ENCODE assay signal across 8 mouse cellular contexts in the genomic region with DNA sequence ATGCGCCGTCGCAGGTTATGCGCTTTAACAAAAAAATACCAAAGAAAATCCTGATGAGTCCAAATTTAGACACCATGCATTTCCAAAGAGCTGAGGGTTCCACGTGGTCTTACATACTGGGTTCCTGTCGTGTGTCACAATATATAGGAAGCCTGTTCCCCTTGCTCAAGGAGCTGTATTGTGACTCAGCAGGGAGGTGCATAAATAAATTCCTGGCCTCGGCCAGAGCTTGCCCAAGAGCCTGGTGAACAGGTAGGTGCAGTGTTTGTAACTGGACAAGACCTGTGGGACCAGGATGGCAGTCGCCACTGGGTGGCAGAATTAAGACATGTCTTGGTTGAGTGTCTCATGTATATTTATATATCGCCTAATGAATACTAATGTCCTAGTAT. TPM values are rescaled to one million over a fixed set of nuclear protein-coding genes. Genes with fewer than 3 reads are reported as not detected.
DNase-seq lines count a peak whose midpoint lies in the region; ATAC-seq and TF ChIP-seq lines count a peak whose summit lies in the region.

No protein-coding gene starts in this region.

- no peaks in the 10 kb centered on the region for H3K9me3 ChIP-seq in embryonic facial prominence, embryonic 15.5 days (replicated peaks)
- H3K9me3 ChIP-seq in limb, embryonic 12.5 days, result no peaks in the 10 kb centered on the region
- no peaks in the 10 kb centered on the region for H3K9me3 ChIP-seq in midbrain, embryonic 13.5 days

- 0 out of 2 replicates have a peak, but pooled peaks cover 4% of the 10 kb centered on the region for H3K4me1 ChIP-seq in embryonic facial prominence, embryonic 15.5 days
- H3K4me1 ChIP-seq in heart, adult 2 months (ENCODE audit: control insufficient read depth, insufficient read depth, low read length), result peaks cover 2% of the 10 kb centered on the region; the same call in 1 of the 2 replicates
- H3K4me1 ChIP-seq in limb, embryonic 12.5 days (replicated peaks), result peaks cover 5% of the 10 kb centered on the region; the same call in 1 of the 2 replicates
- peaks cover 22% of the 10 kb centered on the region for H3K4me1 ChIP-seq in midbrain, embryonic 13.5 days (replicated peaks)
- peaks cover 2% of the 10 kb centered on the region; the same call in 1 of the 2 replicates for H3K4me1 ChIP-seq in spleen, adult 2 months (ENCODE audit: control insufficient read depth, insufficient read depth, insufficient read length)

- no peaks in the 10 kb centered on the region for H3K27me3 ChIP-seq in embryonic facial prominence, embryonic 15.5 days
- no peaks in the 10 kb centered on the region for H3K27me3 ChIP-seq in heart, adult 2 months (ENCODE audit: control insufficient read depth, insufficient read depth, low read length)
- H3K27me3 ChIP-seq in limb, embryonic 12.5 days, result no peaks in the 10 kb centered on the region
- no peaks in the 10 kb centered on the region for H3K27me3 ChIP-seq in midbrain, embryonic 13.5 days
- no peaks in the 10 kb centered on the region for H3K27me3 ChIP-seq in spleen, adult 2 months (ENCODE audit: control insufficient read depth, insufficient read depth, low read length)

- 0 out of 2 replicates have a peak, but pooled peaks have one; percentile 13 for TF ChIP-seq EP300 in heart, adult 2 months (IDR thresholded peaks at IDR 0.05; ENCODE audit: insufficient read depth, low read depth, low read length)

- H3K79me2 ChIP-seq in heart, adult 2 months (replicated peaks; ENCODE audit: control insufficient read depth, insufficient read depth, low read length), result no peaks in the 10 kb centered on the region; the same call in 1 of the 2 replicates

- H3K27ac ChIP-seq in embryonic facial prominence, embryonic 15.5 days (replicated peaks), result peak overlapping the region; percentile 84
- peak overlapping the region; percentile 83 for H3K27ac ChIP-seq in heart, adult 2 months
- 0 out of 2 replicates have a peak overlapping the region, but pooled peaks have one; percentile 50 for H3K27ac ChIP-seq in limb, embryonic 12.5 days
- peak overlapping the region; percentile 81 for H3K27ac ChIP-seq in midbrain, embryonic 13.5 days
- peak overlapping the region; percentile 77 for H3K27ac ChIP-seq in spleen, adult 2 months (ENCODE audit: insufficient read depth, low read length)

- H3K9ac ChIP-seq in embryonic facial prominence, embryonic 15.5 days, result peak overlapping the region; percentile 29
- H3K9ac ChIP-seq in heart, adult 2 months (ENCODE audit: low read depth, low read length), result peak overlapping the region; percentile 73
- H3K9ac ChIP-seq in limb, embryonic 12.5 days (replicated peaks), result peak overlapping the region; percentile 66
- peak overlapping the region; percentile 68 for H3K9ac ChIP-seq in midbrain, embryonic 13.5 days (replicated peaks)

- TF ChIP-seq POLR2A in heart, adult 2 months (IDR thresholded peaks at IDR 0.05; ENCODE audit: insufficient read depth, low read depth, low read length), result no peak
- TF ChIP-seq POLR2A in spleen, adult 2 months (IDR thresholded peaks at IDR 0.05; ENCODE audit: low read depth, low read length), result no peak

- intact Hi-C loops in heart, adult 2 months (cut with DNase I), result loop anchor here (5.0 to 10.0 kb wide), 3 partner anchors 241 to 504 kb away; partner anchors contain the start of genes Cbr4, Mfap3l and Sh3rf1

- DNase-seq in 3T3-L1 (ENCODE audit: low read depth, low spot score), result peak; percentile 58
- DNase-seq in adrenal gland, postnatal 4 days (ENCODE audit: low spot score in 2 of 2), result peak; percentile 4 to 33
- DNase-seq in heart, adult 2 months, result peak; percentile 69 to 72
- DNase-seq in kidney, adult 8-10 months, result peak; percentile 84 to 85
- peak; percentile 34 to 63 for DNase-seq in spleen, adult 2 months (ENCODE audit: low read depth in 1 of 2, low spot score in 2 of 2)

- peak overlapping the region; percentile 95 for H3K4me3 ChIP-seq in embryonic facial prominence, embryonic 15.5 days (replicated peaks)
- peak overlapping the region; percentile 63 for H3K4me3 ChIP-seq in heart, adult 2 months
- H3K4me3 ChIP-seq in limb, embryonic 12.5 days (replicated peaks), result peak overlapping the region; percentile 76
- H3K4me3 ChIP-seq in midbrain, embryonic 13.5 days (replicated peaks), result peak overlapping the region; percentile 87
- H3K4me3 ChIP-seq in spleen, adult 2 months (ENCODE audit: extremely low read depth, insufficient read depth, insufficient read length), result peak overlapping the region; percentile 57

- WGBS in embryonic facial prominence, embryonic 15.5 days, result 8% methylated on average over 9 of the region's 9 CpGs
- 4% methylated on average over 9 of the region's 9 CpGs for WGBS in heart, adult 2 months
- 15% methylated on average over 9 of the region's 9 CpGs for WGBS in limb, embryonic 12.5 days
- 8% methylated on average over 9 of the region's 9 CpGs for WGBS in midbrain, embryonic 13.5 days
- WGBS in spleen, adult 2 months, result 4% methylated on average over 9 of the region's 9 CpGs

- no peaks in the 10 kb centered on the region for H3K36me3 ChIP-seq in embryonic facial prominence, embryonic 15.5 days
- peaks cover 2% of the 10 kb centered on the region for H3K36me3 ChIP-seq in heart, adult 2 months (ENCODE audit: control insufficient read depth, insufficient read depth, low read length)
- H3K36me3 ChIP-seq in limb, embryonic 12.5 days, result no peaks in the 10 kb centered on the region
- H3K36me3 ChIP-seq in midbrain, embryonic 13.5 days, result no peaks in the 10 kb centered on the region
- H3K36me3 ChIP-seq in spleen, adult 2 months (ENCODE audit: control insufficient read depth, insufficient read depth, low read length), result no peaks in the 10 kb centered on the region

- peak; percentile 70 for ATAC-seq in embryonic facial prominence, embryonic 15.5 days (ENCODE audit: insufficient number of reproducible peaks, low FRiP score, low TSS enrichment, low read depth)
- ATAC-seq in limb, embryonic 12.5 days (ENCODE audit: insufficient number of reproducible peaks, insufficient read depth, low FRiP score, low TSS enrichment, low read depth), result peak; percentile 33
- peak; percentile 79 for ATAC-seq in midbrain, embryonic 13.5 days

- peak; percentile 75 for TF ChIP-seq CTCF in heart, adult 2 months (IDR thresholded peaks at IDR 0.05)
- peak; percentile 25; the same call in 1 of the 2 replicates for TF ChIP-seq CTCF in spleen, adult 2 months (IDR thresholded peaks at IDR 0.05; ENCODE audit: extremely low read depth, insufficient read depth, insufficient read length, insufficient replicate concordance)

- peak overlapping the region; percentile 92 for H3K4me2 ChIP-seq in embryonic facial prominence, embryonic 15.5 days (replicated peaks)
- H3K4me2 ChIP-seq in limb, embryonic 12.5 days, result peak overlapping the region; percentile 95
- H3K4me2 ChIP-seq in midbrain, embryonic 13.5 days (replicated peaks), result peak overlapping the region; percentile 97

RNA-seq across cellular contexts. Expression of gene Clcn3, which starts 0.6 kb away (rescaled TPM):
- total RNA-seq in adrenal gland, postnatal 4 days (2021), result 10 to 100 TPM; 44.8 to 50.1 TPM
- 16.4 and 17.3 TPM in 2 replicates for polyA plus RNA-seq in embryonic facial prominence, embryonic 15.5 days (2015; fragmentation: Nextera tagmentation; extraction: Ambion mirVana)
- 10 to 100 TPM; 27.6 to 33.6 TPM for total RNA-seq in heart, adult 2 months (2021)
- 10.1 and 21.7 TPM in 2 replicates for polyA plus RNA-seq in heart, adult 2 months (2012; rRNA removed)
- 12.2 and 12.4 TPM in 2 replicates for polyA plus RNA-seq in limb, embryonic 12.5 days (2016; fragmentation: Nextera tagmentation; extraction: Ambion mirVana)
- polyA plus RNA-seq in midbrain, embryonic 13.5 days (2015; fragmentation: Nextera tagmentation; extraction: Ambion mirVana), result 51.6 and 55.7 TPM in 2 replicates
- 9.0 and 10.7 TPM in 2 replicates for polyA plus RNA-seq in spleen, adult 2 months (2012; rRNA removed)

RNA-seq across cellular contexts. Expression of gene Nek1, which starts 9.3 kb away (rescaled TPM):
- 10 to 100 TPM; 23.8 to 25.9 TPM for total RNA-seq in adrenal gland, postnatal 4 days (2021)
- 19.8 and 20.2 TPM in 2 replicates for polyA plus RNA-seq in embryonic facial prominence, embryonic 15.5 days (2015; fragmentation: Nextera tagmentation; extraction: Ambion mirVana)
- total RNA-seq in heart, adult 2 months (2021), result 10 to 100 TPM in 1 of 2 experiments, 1 to 10 TPM in 1; 9.3 to 10.5 TPM
- polyA plus RNA-seq in heart, adult 2 months (2012; rRNA removed), result 4.0 and 4.8 TPM in 2 replicates
- polyA plus RNA-seq in limb, embryonic 12.5 days (2016; fragmentation: Nextera tagmentation; extraction: Ambion mirVana), result 20.1 and 20.4 TPM in 2 replicates
- polyA plus RNA-seq in midbrain, embryonic 13.5 days (2015; fragmentation: Nextera tagmentation; extraction: Ambion mirVana), result 21.5 and 22.0 TPM in 2 replicates
- 3.4 and 5.8 TPM in 2 replicates for polyA plus RNA-seq in spleen, adult 2 months (2012; rRNA removed)

Comparison
In these comparisons a context has a peak if more than half of its experiments do, and no peak if none do; other contexts are left out.
1. Peak in every context shown above with its lines: DNase-seq, ATAC-seq, H3K4me3 ChIP-seq and H3K27ac ChIP-seq.
2. DNase-seq: peak in every context shown above with its lines; median percentile 84 in kidney, adult 8-10 months; 70 in heart, adult 2 months; 58 in 3T3-L1; 48 in spleen, adult 2 months; 18 in adrenal gland, postnatal 4 days.